Mouse (Mus musculus) urinary bladder, postnatal 36 days (tissue): ENCODE results near the gene Sdc1.
A peak's percentile ranks its signal among the peaks of the same experiment; 100 is the strongest.

Source experiments
- DNase-seq, 2 experiments: peaks; one replicate each; pipeline ENCODE4 v3.0.0; 2022; ENCODE audit warnings: low spot score in 2 of 2, mixed read lengths in 1 of 2

Sdc1 gene

GRCm38 (mm10) chr12:8781681-8782378 lies 10.7 kb downstream of the Sdc1 start:
- DNase-seq = peak; percentile 79 to 89

GRCm38 (mm10) chr12:8782565-8782964 lies 11.4 kb downstream of the Sdc1 start:
- peak in 1 of 2 experiments; percentile 73 for DNase-seq

GRCm38 (mm10) chr12:8784189-8784588 lies 13.1 kb downstream of the Sdc1 start:
- no peak for DNase-seq

- DNase-seq = peak in 1 of 2 experiments; percentile 70
Observed at GRCm38 (mm10) chr12:8786476-8786875, 15.4 kb downstream of the Sdc1 start.

- no peak for DNase-seq
Observed at GRCm38 (mm10) chr12:8786984-8787730, 16.0 kb downstream of the Sdc1 start.

- DNase-seq = no peak
Observed at GRCm38 (mm10) chr12:8788469-8788868, 17.3 kb downstream of the Sdc1 start.

- DNase-seq = no peak
Observed at GRCm38 (mm10) chr12:8790615-8791014, 19.5 kb downstream of the Sdc1 start.

- DNase-seq = no peak
Observed at GRCm38 (mm10) chr12:8793410-8794051, 22.4 kb downstream of the Sdc1 start.

- no peak for DNase-seq
Observed at GRCm38 (mm10) chr12:8797936-8798335, 26.8 kb downstream of the Sdc1 start.

- DNase-seq = no peak
Observed at GRCm38 (mm10) chr12:8798486-8799020, 27.4 kb downstream of the Sdc1 start.

GRCm38 (mm10) chr12:8803421-8804076 lies 32.4 kb downstream of the Sdc1 start:
- DNase-seq = no peak

GRCm38 (mm10) chr12:8804077-8804456 lies 32.9 kb downstream of the Sdc1 start:
- DNase-seq = no peak

- DNase-seq = no peak
Observed at GRCm38 (mm10) chr12:8804934-8805722, 34.0 kb downstream of the Sdc1 start.

- DNase-seq = no peak
Observed at GRCm38 (mm10) chr12:8809086-8809485, 38.0 kb downstream of the Sdc1 start.

GRCm38 (mm10) chr12:8809626-8810025 lies 38.5 kb downstream of the Sdc1 start:
- DNase-seq = no peak

- no peak for DNase-seq
Observed at GRCm38 (mm10) chr12:8810966-8811365, 39.8 kb downstream of the Sdc1 start.

GRCm38 (mm10) chr12:8811441-8811871 lies 40.3 kb downstream of the Sdc1 start:
- DNase-seq = peak; percentile 86 to 87

GRCm38 (mm10) chr12:8811894-8812560 lies 40.9 kb downstream of the Sdc1 start:
- peak in 1 of 2 experiments; percentile 25 for DNase-seq

- peak; percentile 57 for DNase-seq
Observed at GRCm38 (mm10) chr12:8817467-8818232, 46.5 kb downstream of the Sdc1 start.

- DNase-seq = no peak
Observed at GRCm38 (mm10) chr12:8818233-8818672, 47.1 kb downstream of the Sdc1 start.
